Mouse (Mus musculus): ENCODE measurements at regions not wholly inside any gene's neighbourhood (a gene's known extent, or its start where the extent isn't known, plus 50 kb on each side); places are given as distances from the start of the nearest gene placed in this dataset.

DNA sequence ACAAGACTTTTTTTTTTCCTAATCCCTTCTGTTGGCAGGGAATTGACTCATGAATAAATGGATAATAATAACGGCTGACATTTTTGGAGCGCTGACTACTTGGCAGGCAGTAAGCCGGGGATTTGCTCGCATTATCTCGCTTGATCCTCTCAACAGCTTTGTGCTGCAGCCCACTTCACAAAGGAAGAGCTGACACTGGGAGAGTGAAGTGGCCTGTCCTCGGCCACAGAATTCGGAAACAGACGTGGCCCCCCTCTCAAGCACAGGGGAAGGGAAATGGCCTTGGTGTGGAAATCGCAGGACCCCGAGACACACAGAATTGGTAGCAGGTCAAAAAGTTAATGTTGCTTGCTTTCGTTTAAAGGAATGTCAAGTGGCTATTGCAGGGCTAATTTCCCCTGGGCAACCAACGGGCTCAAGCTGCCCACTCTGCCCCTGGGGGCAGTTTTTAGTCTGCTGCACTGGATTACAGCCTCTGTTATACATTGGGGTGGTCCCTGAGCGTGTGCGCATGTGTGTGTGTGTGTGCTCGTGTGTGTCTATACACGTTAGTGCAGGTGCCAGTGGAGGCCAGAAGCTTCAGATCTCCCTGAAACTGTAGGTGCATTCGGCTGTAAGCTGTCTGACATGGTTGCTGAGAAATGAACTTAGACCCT is 483.1 kb downstream of the Plcl1 start:
- in situ Hi-C loops (cut with MboI, MseI) = loop anchor here (25.0 kb wide), 1 partner anchor 1098 kb away; the partner anchor contains the start of gene Satb2

DNA sequence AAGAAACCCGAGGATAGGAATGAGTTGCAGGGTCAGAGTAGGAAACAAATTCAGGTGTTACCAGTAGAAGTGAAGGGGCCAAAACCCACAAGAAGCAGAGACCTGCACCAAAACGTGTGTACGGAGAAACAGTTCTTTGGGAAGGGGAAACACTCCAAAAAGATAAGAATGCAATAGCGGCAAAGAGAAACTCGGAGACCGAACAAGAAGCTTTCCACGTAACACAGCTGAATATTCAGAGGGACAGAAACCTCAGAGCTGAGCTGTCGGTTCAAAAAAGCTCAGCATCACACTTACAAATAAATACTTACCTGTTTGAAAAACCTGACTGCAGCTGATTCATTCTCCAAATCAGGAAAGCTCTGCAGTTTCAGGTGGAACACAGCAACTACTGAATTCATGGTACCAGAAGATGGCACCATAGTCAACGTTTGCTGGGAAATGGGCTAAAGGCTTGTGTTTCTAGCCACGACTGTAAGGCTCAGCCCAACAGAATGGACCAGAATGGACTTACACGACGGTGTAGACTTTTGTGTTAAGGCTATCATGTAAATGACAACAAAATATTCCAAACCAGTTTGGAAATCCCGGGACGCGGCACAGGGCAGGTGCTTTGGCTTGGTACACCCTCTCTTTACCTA is 484.9 kb downstream of the Plcl1 start:
- in situ Hi-C loops (cut with MboI, MseI) = loop anchor here (25.0 kb wide), 1 partner anchor 1097 kb away; the partner anchor contains the start of gene Satb2

DNA sequence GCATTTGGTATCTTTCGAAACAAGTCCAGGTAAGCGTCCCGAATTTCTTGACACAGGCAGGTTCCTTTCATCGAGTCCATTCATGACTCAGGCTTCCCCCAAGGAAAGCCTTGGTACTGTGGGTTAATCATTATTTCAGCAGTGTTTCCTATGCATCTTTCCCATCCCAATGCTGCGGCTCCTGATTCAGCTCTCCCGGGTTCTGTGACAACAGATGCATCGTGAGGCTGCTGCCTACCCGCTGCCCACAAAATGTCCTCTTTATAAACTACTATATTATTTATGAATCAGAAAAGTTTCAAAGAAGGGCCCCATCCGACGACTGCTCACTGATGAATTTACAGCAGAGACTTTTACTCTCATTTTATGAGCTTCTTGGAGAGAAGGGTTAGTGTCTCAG is 486.2 kb downstream of the Plcl1 start:
- in situ Hi-C loops (cut with MboI, MseI) = loop anchor here (25.0 kb wide), 1 partner anchor 1095 kb away; the partner anchor contains the start of gene Satb2

DNA sequence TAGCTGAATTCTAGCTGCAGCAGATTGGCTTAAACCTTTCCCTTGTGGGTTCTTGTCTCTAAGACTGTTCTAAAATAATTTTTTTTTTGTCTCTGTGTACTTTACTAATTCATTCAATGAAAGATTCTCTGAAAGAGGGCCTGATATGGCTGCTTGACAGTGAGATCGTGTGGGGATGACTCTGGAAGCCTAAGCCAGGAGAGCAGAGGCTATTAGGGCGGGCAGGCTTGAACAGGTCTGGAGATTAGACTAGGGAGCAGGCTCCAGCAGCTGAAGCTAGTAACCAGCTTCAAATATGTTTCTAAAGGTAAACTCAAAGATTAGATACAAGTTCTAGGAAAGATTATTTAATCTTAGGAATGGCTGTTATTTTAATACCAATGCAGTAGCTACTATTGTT is 491.9 kb downstream of the Plcl1 start:
- in situ Hi-C loops (cut with MboI, MseI) = loop anchor here (25.0 kb wide), 1 partner anchor 1090 kb away; the partner anchor contains the start of gene Satb2

DNA sequence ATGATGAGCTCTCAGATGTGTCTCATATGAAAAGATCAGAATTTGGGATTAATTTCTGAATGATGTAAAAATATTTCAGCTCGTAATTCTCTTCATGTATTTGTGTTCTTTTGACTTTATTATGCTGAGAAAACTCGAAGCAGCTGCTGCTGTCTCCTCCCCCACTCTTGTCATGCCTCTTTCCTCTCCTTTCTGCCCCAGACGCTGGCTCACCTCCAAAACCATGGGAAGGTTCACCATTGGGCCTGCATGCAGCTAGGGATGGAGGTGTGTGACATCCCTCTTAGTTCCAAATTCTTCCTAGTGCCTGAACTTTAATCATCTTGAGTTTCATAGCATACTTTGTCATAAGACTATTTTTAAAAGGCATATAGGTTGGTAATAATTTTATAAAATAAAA is 492.3 kb downstream of the Plcl1 start:
- in situ Hi-C loops (cut with MboI, MseI) = loop anchor here (25.0 kb wide), 1 partner anchor 1089 kb away; the partner anchor contains the start of gene Satb2

DNA sequence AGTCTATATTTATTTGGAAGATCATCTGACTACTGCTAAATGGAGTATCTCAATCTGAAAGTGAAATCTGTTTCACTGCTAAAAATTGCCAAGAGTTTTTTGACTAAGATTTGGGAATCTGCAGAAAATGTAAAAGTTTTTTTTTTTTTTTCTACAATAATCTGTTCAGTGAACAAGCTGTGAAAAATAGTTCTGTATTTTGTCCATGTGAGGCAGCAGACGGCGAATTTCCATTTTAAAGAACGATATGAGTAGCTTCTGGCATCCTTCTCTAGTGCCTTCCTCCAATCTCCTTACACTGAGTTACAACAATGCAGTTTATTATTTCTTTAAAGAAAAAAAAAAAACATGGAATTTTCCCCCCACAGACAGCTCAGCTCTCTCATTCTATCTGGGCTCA is 494.3 kb downstream of the Plcl1 start:
- in situ Hi-C loops (cut with MboI, MseI) = no loop called here

DNA sequence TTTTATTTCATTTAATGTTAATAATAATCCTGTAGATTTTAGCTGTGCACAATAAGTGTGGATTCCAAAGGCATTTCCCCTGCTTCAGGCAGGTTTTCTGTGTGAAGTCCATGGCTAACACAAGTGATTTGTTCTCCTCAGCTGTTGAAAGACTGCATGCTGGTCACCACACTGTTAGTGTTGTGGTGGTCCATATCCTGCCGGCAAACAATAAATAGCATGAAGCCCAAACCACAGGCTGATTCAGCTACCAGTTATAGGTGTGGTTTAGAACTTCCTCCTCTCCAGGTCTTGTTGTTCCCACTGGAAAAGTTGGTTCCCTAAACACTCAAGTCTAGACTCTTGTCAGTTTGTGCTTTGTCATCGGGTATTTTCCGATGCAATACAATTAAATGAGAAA is 497.5 kb downstream of the Plcl1 start:
- in situ Hi-C loops (cut with MboI, MseI) = no loop called here

DNA sequence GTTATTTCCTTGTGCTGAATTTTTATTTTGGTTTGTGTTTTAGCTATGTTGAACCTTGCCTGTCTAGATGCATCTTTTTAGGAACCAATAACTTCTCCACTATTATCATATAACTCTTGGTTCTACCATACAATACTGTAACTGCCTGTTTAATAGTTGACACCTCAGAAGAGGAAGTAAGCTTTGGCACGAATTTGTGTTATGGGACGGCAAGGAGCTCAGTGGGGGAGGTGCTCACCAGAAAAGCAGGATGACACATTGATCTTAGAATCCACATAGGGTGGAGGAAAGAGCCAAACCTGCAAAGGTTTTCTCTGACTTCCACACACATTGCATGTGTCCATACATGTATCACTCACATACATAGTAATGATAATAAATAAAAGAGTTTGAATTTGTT is 498.9 kb downstream of the Plcl1 start:
- in situ Hi-C loops (cut with MboI, MseI) = no loop called here

DNA sequence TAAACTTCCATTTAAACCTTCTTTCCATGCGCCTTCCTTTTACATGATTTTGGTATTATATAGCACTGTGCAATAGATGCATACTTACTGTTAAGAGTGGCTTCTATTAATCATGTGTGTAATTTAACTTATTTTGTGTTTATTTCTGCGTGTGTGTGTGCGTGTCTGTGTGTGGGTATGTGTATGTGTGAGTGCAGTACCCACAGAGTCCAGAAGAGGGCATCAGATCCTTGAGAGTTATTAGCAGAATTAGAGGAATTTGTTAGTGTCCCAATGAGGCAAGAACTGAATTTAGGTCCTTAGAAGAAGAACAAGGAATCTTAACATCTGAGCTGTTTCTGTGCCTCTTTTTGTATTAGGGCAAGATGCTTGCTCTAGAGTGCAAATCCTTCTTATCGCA is 499.5 kb downstream of the Plcl1 start:
- in situ Hi-C loops (cut with MboI, MseI) = no loop called here

DNA sequence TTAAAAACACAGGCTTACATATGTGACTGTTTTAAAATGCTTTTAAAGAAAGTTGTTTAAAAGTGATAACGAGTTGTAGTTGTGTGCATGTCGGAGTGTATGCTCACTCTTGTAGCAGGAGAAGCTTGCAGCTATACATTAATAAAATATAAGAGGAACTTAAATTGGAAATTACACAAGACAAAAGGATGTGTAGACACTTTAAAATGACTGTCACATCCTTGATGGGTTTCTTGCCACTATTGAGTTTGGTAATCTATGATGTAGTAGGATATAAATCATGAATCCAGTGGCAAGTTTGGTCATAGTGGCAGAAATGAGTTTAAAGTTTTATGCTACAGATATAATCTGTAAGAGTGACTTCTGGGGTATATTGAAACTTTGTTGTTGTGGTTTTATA is 504.3 kb downstream of the Plcl1 start:
- in situ Hi-C loops (cut with MboI, MseI) = no loop called here

DNA sequence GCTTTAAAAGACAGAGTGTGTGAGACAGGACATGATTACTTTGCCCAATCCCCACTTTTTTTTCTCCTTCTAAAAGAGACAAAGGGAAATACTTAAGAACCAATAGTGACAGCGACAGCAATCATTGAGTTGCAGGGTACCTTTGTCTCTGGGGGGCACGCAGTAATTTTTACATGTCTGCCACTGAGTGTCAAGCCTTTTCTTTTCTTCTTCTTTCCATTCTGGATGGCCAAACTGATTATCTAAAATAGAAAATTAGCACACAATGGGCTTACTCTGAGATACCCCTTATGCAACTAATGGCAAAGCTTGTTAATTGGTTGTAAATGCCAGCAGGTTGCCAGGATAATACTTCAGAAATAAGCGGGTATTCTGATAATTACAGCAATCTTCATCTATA is 508.6 kb downstream of the Plcl1 start:
- in situ Hi-C loops (cut with MboI, MseI) = no loop called here

DNA sequence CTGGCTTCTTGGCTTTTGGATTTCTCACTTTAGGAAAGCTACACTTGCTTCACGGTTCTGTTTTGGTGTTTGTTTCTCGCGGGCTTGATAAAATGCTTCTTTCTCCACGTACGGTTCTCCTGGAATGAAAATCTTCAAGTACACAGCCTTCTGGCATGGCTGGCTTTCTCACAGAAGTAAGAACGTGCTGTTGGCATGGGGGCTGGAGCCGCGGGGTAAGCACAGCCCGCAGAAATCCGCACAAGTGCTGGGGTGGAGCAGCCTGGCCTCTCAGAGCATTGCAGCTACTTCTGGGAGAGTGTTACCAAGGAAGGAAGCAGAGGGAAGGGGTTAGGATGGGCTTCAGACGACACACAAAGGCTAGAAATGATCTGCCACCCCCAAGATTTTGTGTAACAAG is 510.2 kb downstream of the Plcl1 start:
- in situ Hi-C loops (cut with MboI, MseI) = no loop called here

DNA sequence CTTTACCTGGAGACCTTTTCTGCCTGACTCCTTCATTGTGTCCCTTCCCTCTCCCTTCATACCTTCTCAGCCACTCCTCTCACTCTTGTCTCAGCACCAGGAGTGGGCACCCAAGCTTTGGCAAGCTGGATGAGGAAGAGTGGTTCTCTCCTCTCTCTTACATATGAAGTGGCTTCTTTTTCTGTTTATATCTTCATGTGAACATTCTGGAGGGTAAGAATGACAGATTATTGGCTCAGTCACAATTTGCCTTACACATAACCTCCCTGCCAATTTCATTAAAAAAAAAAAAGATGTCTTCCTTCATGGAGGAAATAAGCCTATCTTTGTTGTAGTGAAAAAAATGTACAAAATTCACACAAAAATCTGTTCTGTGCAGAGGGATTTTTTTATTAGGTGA is 513.8 kb downstream of the Plcl1 start:
- in situ Hi-C loops (cut with MboI, MseI) = no loop called here

DNA sequence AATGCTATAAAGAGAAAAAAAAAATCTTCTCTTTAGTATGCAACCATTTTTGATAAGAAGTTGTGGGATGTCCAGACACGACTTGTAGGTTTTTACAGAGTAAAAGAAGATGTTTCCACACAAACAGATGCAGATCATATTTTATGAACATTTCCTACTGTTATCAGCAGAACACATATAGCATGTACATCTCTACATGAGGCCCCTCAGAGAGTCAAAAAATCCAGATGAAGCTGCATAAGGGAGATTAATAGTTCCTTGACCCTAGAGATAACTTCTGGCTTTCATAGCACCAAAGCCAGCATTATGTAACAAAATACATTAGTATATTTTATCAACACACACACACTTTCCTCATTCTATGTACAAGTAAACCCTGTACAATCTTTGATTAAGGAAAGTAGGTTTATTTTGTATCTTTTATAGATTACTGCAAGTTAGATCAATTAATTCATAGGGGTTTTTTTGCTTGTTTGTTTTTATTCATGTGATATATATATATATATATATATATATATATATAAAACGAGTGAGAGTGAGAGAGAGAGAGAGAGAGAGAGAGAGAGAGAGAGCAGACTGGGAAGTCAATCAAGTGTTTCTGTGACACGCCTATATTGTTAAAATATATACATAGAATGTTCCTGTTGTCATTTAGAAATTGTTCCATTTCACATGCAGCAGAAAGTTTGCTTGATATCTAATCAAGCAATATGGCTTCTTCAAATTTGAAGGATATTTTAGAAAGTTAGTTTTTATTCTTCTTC is 541.2 kb downstream of the Plcl1 start:
- in situ Hi-C loops (cut with MboI, MseI) = no loop called here

DNA sequence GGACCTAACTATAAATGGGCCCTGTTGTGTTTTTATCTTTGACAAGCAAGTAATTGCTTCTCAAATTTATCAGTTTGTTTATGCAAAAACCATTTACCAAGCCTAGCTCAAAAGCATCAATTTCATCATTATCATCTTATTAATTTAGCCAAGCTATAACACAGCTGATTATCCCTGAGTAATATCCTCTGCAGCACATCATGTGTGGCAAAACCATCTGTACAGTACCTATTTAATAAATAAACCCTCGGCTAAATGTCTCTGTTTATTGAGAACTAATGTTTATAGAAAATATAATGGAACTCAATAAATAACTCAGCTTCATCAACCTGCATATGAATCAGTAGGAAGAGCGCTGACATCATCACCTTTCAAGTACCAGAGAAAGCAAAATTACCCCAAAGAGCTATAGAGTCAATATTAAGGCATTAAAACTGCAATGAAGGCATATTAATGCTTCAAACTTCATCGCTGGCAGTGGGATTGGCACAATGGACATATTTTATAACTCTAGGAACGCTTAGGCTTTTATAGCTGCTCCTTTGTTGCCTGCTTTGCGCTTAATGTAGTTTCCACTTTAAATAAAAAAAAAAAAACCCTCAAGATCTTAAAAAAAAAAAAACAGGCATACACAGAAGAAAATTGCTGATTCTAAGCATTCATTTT is 542.0 kb downstream of the Plcl1 start:
- in situ Hi-C loops (cut with MboI, MseI) = no loop called here

DNA sequence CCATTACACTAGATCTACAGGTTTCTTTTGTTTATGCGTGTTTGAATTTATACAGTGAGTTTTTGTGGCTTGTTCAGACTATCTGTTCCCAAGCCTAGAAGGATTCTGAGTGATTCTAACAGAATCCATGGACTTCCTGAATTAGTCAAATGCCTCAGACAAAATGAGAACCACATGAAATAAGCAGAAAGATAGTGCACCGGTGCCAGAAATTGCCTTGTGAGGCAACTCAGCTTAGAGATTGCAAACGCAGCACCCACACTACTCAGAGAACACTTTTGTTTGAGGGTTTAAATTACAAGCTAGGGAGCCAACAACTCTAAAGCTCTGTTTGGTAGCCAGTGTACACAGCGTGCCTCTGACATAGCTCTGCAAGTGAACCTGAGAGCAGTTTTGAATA is 543.9 kb downstream of the Plcl1 start:
- in situ Hi-C loops (cut with MboI, MseI) = no loop called here

DNA sequence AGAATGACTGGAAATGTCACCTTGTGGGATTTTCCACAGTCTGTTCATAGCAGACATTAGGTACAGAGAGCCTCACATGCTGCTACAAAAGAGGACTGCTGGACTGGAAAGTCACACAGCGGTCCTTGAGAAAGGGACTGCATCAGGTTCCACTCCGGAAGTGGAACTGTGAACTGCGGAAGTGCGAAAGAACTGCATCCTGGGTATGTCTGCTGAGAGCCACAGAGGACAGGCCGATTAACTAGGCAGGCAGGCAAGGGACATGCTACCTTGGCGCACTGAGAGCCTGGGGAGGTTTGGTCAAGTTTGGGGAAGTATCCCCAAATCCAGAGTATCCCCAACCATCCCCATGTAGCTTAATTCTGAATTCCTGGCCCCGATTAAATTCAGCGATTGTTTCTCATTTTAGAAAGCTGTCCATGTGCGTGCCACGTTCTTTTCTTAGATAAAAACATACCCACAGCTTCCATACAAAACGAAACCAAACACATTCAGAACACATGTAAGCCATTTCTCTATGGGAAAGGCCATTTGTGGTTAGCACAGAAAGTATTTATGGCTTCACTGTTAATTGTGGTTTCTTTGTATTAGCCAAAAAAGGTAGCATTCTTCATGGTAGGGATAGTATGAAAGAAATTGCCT is 552.2 kb downstream of the Plcl1 start:
- in situ Hi-C loops (cut with MboI, MseI) = no loop called here

DNA sequence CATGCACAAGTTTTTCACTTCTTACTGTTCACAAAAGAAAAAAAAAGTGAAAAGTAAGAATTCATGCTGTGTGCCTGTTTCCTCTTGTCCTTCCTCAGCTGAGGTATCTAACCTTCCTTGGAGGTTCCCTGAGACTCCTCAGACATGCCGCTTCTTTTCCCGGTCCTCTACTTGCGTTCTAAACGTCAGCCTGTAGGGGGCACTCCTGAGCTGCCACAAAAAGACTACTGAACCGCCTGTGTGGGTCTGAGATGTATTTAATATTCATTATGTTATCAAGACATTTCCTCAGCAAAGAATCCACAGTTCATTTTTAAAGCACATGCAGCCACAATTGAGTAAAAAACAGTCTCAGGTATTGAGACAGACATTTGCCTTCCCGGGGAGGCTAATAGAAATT is 554.6 kb downstream of the Plcl1 start:
- in situ Hi-C loops (cut with MboI, MseI) = no loop called here

DNA sequence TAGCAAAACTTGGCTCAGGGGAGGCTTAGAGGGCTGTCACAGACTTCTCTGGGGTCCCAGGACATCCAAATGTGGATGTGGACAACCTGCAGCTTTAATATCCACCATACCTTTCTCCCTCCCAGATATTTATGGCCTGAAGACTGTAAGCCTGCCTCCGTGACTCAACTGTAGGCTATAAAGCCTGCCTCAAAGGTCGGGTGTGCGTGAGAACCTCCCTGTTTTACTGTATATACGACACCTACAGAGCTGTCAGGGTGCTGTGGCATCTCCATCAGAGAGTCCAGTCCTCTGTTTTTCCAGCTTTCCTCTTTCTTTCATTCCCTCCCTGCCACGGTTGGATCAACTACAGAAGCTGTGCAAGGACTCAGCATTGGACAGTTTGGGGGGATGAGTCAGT is 558.1 kb downstream of the Plcl1 start:
- in situ Hi-C loops (cut with MboI, MseI) = no loop called here

DNA sequence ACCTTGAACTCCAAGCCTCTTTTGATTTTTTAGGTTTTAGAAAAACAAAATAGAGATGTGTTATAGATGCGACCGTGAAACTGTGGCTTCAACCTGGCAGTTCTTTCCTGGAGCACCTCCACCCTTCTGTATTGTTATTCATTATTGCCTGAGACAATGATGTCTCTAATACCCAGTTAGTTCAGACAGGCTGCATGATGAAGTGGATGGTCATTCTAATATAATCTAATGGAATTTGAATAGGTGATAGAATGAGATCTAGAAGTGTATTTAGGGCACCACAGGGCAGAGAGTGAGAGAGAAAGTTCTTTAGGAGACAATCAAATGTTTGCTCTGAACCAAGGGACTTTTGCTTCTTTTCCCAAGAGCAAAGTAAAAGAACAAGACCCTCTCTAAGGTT is 560.6 kb downstream of the Plcl1 start:
- in situ Hi-C loops (cut with MboI, MseI) = no loop called here

DNA sequence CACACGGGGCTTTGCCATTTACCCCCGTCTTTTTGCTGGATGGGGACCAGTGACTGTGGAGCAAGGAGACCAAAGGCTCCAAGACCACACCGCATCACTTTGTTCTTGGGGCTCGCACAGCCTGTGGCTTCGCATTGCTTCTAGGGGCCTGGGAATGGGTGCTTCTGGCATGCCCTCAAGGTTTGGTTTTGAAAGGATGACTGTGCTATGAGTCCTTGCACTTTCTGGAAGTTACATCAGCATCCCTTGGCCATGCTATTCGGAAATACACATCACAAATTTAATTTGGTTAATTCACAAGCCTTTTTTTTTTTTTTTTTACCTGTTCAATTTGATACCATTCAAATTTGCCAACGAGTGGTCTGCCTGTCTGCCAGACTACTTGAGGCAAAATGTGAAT is 562.1 kb downstream of the Plcl1 start:
- in situ Hi-C loops (cut with MboI, MseI) = no loop called here

DNA sequence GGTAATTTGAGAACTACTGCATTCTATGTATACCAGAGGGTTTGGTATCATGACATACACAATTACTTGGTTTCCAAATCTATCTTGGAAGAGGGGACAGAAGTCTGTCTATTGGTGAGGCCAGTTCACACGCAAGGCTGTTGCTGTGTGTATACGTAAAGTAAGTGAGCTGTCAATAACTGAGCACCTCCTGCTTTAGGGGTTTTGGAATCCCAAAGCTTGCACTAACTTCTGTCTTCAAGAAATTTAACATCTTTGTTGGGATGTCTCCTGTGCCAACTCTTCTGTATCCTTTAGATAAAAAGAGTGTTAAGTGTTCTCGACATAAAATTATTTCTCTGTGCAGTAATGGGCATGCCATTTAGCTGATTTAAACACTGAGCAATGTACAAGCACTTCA is 572.1 kb downstream of the Plcl1 start:
- in situ Hi-C loops (cut with MboI, MseI) = no loop called here

Measured in regulatory T cell (primary cell).